Mouse (Mus musculus) heart, postnatal 0 days (tissue): ENCODE measurements around the gene Maml2.

ENCODE experiments used
- CTCF ChIP-seq: IDR thresholded peaks from 2 replicates; pipeline ENCODE4 v1.5.1; 2016; ENCODE audit warnings: antibody characterized with exemption, control low read depth, low read depth
- EP300 ChIP-seq: IDR thresholded peaks from 2 replicates; pipeline ENCODE4 v1.6.1; 2016; ENCODE audit warnings: antibody characterized with exemption, low read depth

- TF ChIP-seq EP300 (no peak), CTCF (no peak)
These were observed 4.5 kb downstream of the Maml2 start for GRCm38 (mm10) chr9:13302183-13302825.
